Mouse (Mus musculus): ENCODE results near the gene Wwc2. TPM values are rescaled to one million over a fixed set of nuclear protein-coding genes. Genes with fewer than 3 reads are reported as not detected.

Wwc2 gene
- polyA plus RNA-seq, 1 experiment, result 1.9 TPM

GRCm38 (mm10) chr8:47821843-47822242 is 168.9 kb downstream of the Wwc2 start, which contains the start of gene Cldn24:
Cldn24 (plus strand) TSS chr8:47822143.
- H3K27me3 ChIP-seq (ENCODE audit: control insufficient read depth, insufficient read depth, low read length), result no peaks in the 10 kb centered on the region
- no peak for TF ChIP-seq CTCF (IDR thresholded peaks at IDR 0.05; ENCODE audit: extremely low read depth, insufficient read depth, insufficient read length, insufficient replicate concordance)
- TF ChIP-seq POLR2A (IDR thresholded peaks at IDR 0.05; ENCODE audit: low read depth, low read length), result no peak
- H3K27ac ChIP-seq (ENCODE audit: insufficient read depth, low read length), result no peak within 1 kb of the TSS
- WGBS, result 84% methylated on average over 6 of the region's 6 CpGs
- no peak for DNase-seq (ENCODE audit: low read depth in 1 of 2, low spot score in 2 of 2)
- no peaks in the 10 kb centered on the region for H3K36me3 ChIP-seq (ENCODE audit: control insufficient read depth, insufficient read depth, low read length)
- no peak within 1 kb of the TSS for H3K4me3 ChIP-seq (ENCODE audit: extremely low read depth, insufficient read depth, insufficient read length)
- no peaks in the 10 kb centered on the region for H3K4me1 ChIP-seq (ENCODE audit: control insufficient read depth, insufficient read depth, insufficient read length)

GRCm38 (mm10) chr8:47820914-47821772 is 169.6 kb downstream of the Wwc2 start:
- no peak for TF ChIP-seq CTCF (IDR thresholded peaks at IDR 0.05; ENCODE audit: extremely low read depth, insufficient read depth, insufficient read length, insufficient replicate concordance)
- no peak for TF ChIP-seq POLR2A (IDR thresholded peaks at IDR 0.05; ENCODE audit: low read depth, low read length)
- DNase-seq (ENCODE audit: low read depth in 1 of 2, low spot score in 2 of 2), result no peak
- no peaks in the 10 kb centered on the region for H3K27me3 ChIP-seq (ENCODE audit: control insufficient read depth, insufficient read depth, low read length)
- H3K4me1 ChIP-seq (ENCODE audit: control insufficient read depth, insufficient read depth, insufficient read length), result no peaks in the 10 kb centered on the region
- H3K36me3 ChIP-seq (ENCODE audit: control insufficient read depth, insufficient read depth, low read length), result no peaks in the 10 kb centered on the region
- H3K4me3 ChIP-seq (ENCODE audit: extremely low read depth, insufficient read depth, insufficient read length), result no peak overlapping the region
- no peak overlapping the region for H3K27ac ChIP-seq (ENCODE audit: insufficient read depth, low read length)
- WGBS, result 90% methylated on average over 20 of the region's 20 CpGs

- 92% methylated on average over 8 of the region's 8 CpGs for WGBS
- no peaks in the 10 kb centered on the region for H3K4me1 ChIP-seq (ENCODE audit: control insufficient read depth, insufficient read depth, insufficient read length)
- H3K4me3 ChIP-seq (ENCODE audit: extremely low read depth, insufficient read depth, insufficient read length), result no peak overlapping the region
- no peaks in the 10 kb centered on the region for H3K27me3 ChIP-seq (ENCODE audit: control insufficient read depth, insufficient read depth, low read length)
- no peak for DNase-seq (ENCODE audit: low read depth in 1 of 2, low spot score in 2 of 2)
- H3K27ac ChIP-seq (ENCODE audit: insufficient read depth, low read length), result no peak overlapping the region
- TF ChIP-seq CTCF (IDR thresholded peaks at IDR 0.05; ENCODE audit: extremely low read depth, insufficient read depth, insufficient read length, insufficient replicate concordance) (no peak), POLR2A (IDR thresholded peaks at IDR 0.05; ENCODE audit: low read depth, low read length) (no peak)
- H3K36me3 ChIP-seq (ENCODE audit: control insufficient read depth, insufficient read depth, low read length), result no peaks in the 10 kb centered on the region
These were observed 171.7 kb downstream of the Wwc2 start for GRCm38 (mm10) chr8:47819034-47819433.

GRCm38 (mm10) chr8:47811221-47811620 is 179.5 kb downstream of the Wwc2 start:
- no peaks in the 10 kb centered on the region for H3K36me3 ChIP-seq (ENCODE audit: control insufficient read depth, insufficient read depth, low read length)
- TF ChIP-seq CTCF (IDR thresholded peaks at IDR 0.05; ENCODE audit: extremely low read depth, insufficient read depth, insufficient read length, insufficient replicate concordance) (no peak), POLR2A (IDR thresholded peaks at IDR 0.05; ENCODE audit: low read depth, low read length) (no peak)
- DNase-seq (ENCODE audit: low read depth in 1 of 2, low spot score in 2 of 2), result no peak
- H3K4me1 ChIP-seq (ENCODE audit: control insufficient read depth, insufficient read depth, insufficient read length), result no peaks in the 10 kb centered on the region
- H3K4me3 ChIP-seq (ENCODE audit: extremely low read depth, insufficient read depth, insufficient read length), result no peak overlapping the region
- 91% methylated on average over 12 of the region's 12 CpGs for WGBS
- H3K27ac ChIP-seq (ENCODE audit: insufficient read depth, low read length), result no peak overlapping the region
- H3K27me3 ChIP-seq (ENCODE audit: control insufficient read depth, insufficient read depth, low read length), result no peaks in the 10 kb centered on the region

GRCm38 (mm10) chr8:47810666-47811015 is 180.1 kb downstream of the Wwc2 start:
- Histone ChIP-seq H3K4me1 (ENCODE audit: control insufficient read depth, insufficient read depth, insufficient read length) (no peaks in the 10 kb centered on the region), H3K27me3 (ENCODE audit: control insufficient read depth, insufficient read depth, low read length) (no peaks in the 10 kb centered on the region), H3K36me3 (ENCODE audit: control insufficient read depth, insufficient read depth, low read length) (no peaks in the 10 kb centered on the region), H3K27ac (ENCODE audit: insufficient read depth, low read length) (no peak overlapping the region), H3K4me3 (ENCODE audit: extremely low read depth, insufficient read depth, insufficient read length) (no peak overlapping the region)
- no peak for DNase-seq (ENCODE audit: low read depth in 1 of 2, low spot score in 2 of 2)
- 87% methylated on average over 7 of the region's 7 CpGs for WGBS
- TF ChIP-seq POLR2A (IDR thresholded peaks at IDR 0.05; ENCODE audit: low read depth, low read length) (no peak), CTCF (IDR thresholded peaks at IDR 0.05; ENCODE audit: extremely low read depth, insufficient read depth, insufficient read length, insufficient replicate concordance) (no peak)

- WGBS, result 87% methylated on average over 14 of the region's 14 CpGs
- DNase-seq (ENCODE audit: low read depth in 1 of 2, low spot score in 2 of 2), result no peak
These were observed 180.6 kb downstream of the Wwc2 start for GRCm38 (mm10) chr8:47809970-47810665.

More at GRCm38 (mm10) chr8:47809970-47810665, 180.6 kb downstream of the Wwc2 start:
- no peak for TF ChIP-seq POLR2A (IDR thresholded peaks at IDR 0.05; ENCODE audit: low read depth, low read length)
- TF ChIP-seq CTCF (IDR thresholded peaks at IDR 0.05; ENCODE audit: extremely low read depth, insufficient read depth, insufficient read length, insufficient replicate concordance), result no peak
- Histone ChIP-seq H3K36me3 (ENCODE audit: control insufficient read depth, insufficient read depth, low read length) (no peaks in the 10 kb centered on the region), H3K27ac (ENCODE audit: insufficient read depth, low read length) (no peak overlapping the region), H3K4me1 (ENCODE audit: control insufficient read depth, insufficient read depth, insufficient read length) (no peaks in the 10 kb centered on the region), H3K27me3 (ENCODE audit: control insufficient read depth, insufficient read depth, low read length) (no peaks in the 10 kb centered on the region), H3K4me3 (ENCODE audit: extremely low read depth, insufficient read depth, insufficient read length) (no peak overlapping the region)

All from spleen, adult 2 months (tissue).